Mouse (Mus musculus) urinary bladder, adult 2 months (tissue): ENCODE measurements around the gene Ahr. TPM values are rescaled to one million over a fixed set of nuclear protein-coding genes. Genes with fewer than 3 reads are reported as not detected.

Source experiments
- DNase-seq: peaks from one replicate; pipeline ENCODE4 v3.0.0; 2022; ENCODE audit warnings: low spot score
- polyA plus RNA-seq: library from polyadenylated mRNA; depleted of rRNA; stranded (reverse); fragments of >200 nt; gene quantifications from 2 replicates; pipeline ENCODE4 v1.2.3, GENCODE M21; 2012

The Ahr gene
- polyA plus RNA-seq, 1 experiment: 25.1 TPM

DNA sequence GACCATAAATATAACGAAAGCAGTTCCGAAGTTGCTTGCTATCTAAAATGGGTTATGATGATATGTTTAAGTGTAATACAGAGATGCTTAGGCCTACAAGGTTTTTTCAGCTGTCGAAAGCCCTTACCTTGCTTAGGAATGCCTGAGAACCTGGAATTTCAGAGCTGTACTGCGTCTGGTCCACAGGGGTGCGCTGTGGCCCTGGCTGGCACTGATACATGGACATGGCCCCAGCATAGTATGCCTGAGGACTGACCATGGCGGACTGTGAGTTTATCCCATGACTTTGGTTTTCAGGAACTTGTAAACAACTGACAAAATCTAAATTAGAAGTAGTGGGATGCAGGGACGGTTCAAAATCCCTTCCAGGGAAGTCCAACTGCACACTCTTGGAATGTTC lies 31.3 kb downstream of the Ahr start:
- no peak for DNase-seq

DNA sequence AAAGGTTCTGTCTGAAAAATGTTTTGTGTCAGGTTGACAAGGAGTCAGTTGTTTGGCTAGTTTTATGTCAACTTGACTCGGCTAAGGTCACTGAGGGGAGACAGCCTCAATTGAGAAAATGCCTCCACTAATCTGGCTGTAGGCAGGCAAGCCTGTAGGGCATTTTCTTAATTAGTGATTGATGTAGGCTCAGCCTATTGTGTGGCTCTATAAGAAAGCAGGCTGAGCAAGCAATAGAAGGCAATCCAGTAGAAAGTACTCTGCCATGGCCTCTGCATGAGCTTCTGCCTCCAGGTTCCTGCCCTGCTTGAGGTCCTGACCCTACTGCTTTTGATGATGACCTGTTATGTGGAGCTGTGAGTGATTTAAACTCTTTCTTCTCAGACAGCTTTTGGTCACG lies 33.4 kb downstream of the Ahr start:
- DNase-seq: no peak

DNA sequence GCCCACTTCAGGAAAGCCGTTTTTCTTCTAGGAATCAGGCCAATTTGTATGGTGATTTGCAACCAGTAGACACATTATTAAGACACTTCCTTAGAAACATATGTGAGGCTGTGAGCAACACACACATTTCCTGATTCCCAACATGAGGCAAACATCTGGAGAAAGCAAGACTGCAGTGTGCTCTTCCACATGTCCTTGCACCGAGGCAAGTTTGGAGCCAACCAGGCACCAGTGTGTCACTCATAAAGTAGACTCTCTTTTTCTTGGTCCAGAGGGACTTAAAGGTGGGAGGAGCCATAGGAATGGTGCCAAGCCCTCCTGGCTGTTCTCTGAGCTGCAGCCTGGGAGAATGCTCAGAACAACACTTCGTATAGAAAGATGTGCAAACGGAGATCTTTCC lies 39.6 kb downstream of the Ahr start:
- no peak for DNase-seq

DNA sequence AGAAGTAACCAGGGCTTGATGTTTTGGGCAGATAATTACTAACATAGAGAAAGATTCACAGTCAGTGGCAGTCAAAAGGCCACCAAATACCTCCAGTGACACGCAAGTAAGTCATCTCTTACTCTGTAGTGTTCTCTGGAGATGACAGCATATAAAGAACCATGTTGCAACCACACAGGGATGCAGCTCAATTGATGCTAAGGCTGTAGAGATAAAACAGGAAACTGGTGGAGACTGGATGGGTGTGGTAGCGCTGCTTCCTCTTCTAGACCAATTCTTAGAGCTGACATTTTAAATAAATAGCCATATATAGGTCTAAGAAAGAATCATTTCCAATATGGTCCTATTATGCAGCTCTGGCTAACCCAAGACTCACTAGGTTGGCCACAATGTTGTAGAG lies 54.1 kb downstream of the Ahr start:
- DNase-seq: no peak

DNA sequence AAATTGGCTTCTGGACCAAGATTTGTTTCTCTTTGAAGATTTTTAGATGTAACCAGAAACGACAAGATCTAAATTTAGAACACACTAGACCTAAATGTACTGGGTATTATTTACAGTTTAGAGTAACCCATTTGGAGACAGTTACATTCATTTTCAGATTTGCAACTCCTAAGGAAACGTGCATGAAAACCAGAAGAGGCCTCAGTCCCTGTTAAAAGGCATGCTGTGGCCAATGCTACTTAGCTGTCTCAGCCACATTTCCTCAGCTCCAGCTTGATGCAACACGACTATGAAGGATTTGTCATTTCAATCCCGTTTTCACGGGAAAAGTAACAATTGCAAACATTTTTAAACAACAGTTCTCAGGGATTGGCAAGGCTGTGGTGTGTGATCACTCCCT lies 55.9 kb downstream of the Ahr start:
- DNase-seq: no peak

DNA sequence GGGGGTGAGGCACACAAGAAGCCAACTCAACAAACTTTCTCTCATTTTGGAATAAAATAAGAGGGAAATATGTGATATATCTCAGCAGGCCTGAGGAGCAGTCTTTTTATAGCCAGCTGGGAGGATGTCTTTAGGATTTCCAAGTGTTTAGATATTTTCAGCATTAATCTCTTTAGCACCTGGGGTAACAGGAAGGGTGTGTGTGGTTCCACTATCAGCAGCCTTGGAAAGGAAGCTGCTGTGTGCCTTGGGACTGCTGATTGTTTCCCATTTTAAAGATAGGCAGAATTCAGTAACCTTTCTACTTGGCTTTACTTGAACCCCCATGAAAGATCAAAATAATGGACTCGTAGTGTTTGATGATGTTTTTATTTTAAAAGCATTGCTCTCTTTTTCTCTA lies 71.4 kb downstream of the Ahr start:
- DNase-seq: no peak

DNA sequence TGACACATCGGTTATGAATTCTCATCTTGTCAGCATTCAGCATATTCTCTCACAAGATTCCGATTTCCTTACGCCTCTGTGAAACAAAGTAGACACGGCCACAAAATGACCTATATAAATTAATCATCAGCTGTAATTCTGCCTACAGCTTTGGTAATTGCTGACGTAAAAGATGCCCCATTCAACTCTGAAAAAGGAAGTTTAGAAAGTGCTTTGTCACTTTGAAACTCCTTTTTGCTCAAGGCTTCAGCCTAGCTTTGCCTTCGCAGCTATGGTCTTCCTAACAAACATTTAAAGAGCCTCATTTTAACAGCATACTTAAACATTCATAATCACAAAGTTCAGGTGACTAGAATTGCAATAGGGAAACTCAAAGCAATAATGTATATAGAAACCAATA lies 72.2 kb downstream of the Ahr start:
- no peak for DNase-seq

DNA sequence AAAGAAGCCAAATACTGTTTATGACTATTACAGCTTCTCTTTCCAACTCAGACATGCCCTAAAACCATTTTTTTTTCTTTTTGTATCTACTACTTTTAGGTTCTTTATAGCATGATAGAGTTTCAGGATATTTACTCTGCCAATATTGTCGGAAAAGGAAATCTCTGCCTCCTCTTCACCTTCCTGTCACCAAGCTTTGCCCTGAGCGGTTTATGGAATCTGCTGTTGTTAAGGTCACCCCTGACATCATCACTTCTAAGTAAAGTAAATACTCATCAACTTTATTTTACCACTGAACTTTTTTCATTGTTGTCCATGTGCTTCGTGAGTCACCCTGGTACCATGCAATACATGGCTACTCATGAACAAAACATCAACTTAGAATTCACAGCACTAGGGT lies 75.2 kb downstream of the Ahr start:
- DNase-seq: no peak
